ENCODE assay signal across 9 mouse cellular contexts in the genomic region with DNA sequence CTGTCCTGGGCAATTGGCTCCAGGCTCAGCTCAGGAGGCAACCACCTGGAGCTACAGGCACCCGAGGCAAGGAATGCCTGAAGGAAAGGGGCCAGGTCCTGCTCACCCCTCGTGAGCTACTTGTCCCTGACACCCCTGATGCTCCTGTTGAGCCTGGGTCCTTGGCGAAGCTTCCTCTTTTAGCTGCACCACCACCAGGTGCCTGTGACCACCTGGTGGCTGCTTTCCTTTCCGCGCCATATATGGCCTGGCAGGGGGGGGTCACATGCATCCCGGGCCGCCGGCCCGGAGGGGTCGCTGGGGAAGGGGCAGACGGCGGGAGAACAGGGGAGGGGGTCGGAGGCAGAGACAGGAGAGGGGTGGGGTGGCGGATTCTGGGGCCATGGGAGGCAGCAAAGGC. TPM values are rescaled to one million over a fixed set of nuclear protein-coding genes. Genes with fewer than 3 reads are reported as not detected.
DNase-seq lines count a peak whose midpoint lies in the region; ATAC-seq and TF ChIP-seq lines count a peak whose summit lies in the region.
"Not testable (repeated sequence)": the region's sequence is repeated elsewhere in the genome, so short reads cannot be mapped to it uniquely, and the experiment has no call there.
"Had no signal": no experiment of that assay in that cellular context is flagged by ENCODE, and none has a peak within 500 bp of the region (broad histone marks: within the 10 kb centered on the region; RNA-seq: fewer than 3 reads in every experiment).

No protein-coding gene starts in this region.

- H3K4me3 ChIP-seq in forebrain, embryonic 13.5 days, result peak overlapping the region; percentile 41
- peak overlapping the region; percentile 32 for H3K4me3 ChIP-seq in heart, embryonic 15.5 days
- H3K4me3 ChIP-seq in intestine, embryonic 16.5 days (ENCODE audit: low read length), result peak overlapping the region; percentile 19
- peak overlapping the region; percentile 22; the same call in 1 of the 2 replicates for H3K4me3 ChIP-seq in limb, embryonic 11.5 days (ENCODE audit: low read depth, low read length)
- H3K4me3 ChIP-seq in midbrain, embryonic 11.5 days (ENCODE audit: low read depth, low read length), result peak overlapping the region; percentile 29
- H3K4me3 ChIP-seq in olfactory bulb, adult 2 months (ENCODE audit: insufficient read depth, low read depth, low read length), result peak overlapping the region; percentile 24

- ATAC-seq in forebrain, embryonic 13.5 days; heart, embryonic 15.5 days (replicated peaks; ENCODE audit: insufficient number of reproducible peaks, insufficient read depth, low FRiP score, low read depth); intestine, embryonic 16.5 days; limb, embryonic 11.5 days (ENCODE audit: insufficient number of reproducible peaks, low FRiP score, low TSS enrichment, low read depth); midbrain, embryonic 11.5 days (ENCODE audit: low FRiP score): not testable (repeated sequence)

- H3K27me3 ChIP-seq in forebrain, embryonic 13.5 days; heart, embryonic 15.5 days; intestine, embryonic 16.5 days (replicated peaks; ENCODE audit: control insufficient read depth, insufficient read depth, low read length); limb, embryonic 11.5 days (ENCODE audit: control insufficient read depth, insufficient read depth, low read length); midbrain, embryonic 11.5 days (ENCODE audit: control insufficient read depth, insufficient read depth, low read length): not testable (repeated sequence)

- H3K36me3 ChIP-seq in forebrain, embryonic 13.5 days (ENCODE audit: poor library complexity, severe bottlenecking); heart, embryonic 15.5 days; intestine, embryonic 16.5 days (ENCODE audit: control insufficient read depth, insufficient read depth, low read length); limb, embryonic 11.5 days (ENCODE audit: control insufficient read depth, insufficient read depth, low read length); midbrain, embryonic 11.5 days (ENCODE audit: control insufficient read depth, insufficient read depth, low read length): not testable (repeated sequence)

- not testable (repeated sequence) for H3K9me3 ChIP-seq in forebrain, embryonic 13.5 days (replicated peaks); heart, embryonic 15.5 days (replicated peaks); intestine, embryonic 16.5 days (ENCODE audit: control insufficient read depth, low read length); limb, embryonic 11.5 days (ENCODE audit: control insufficient read depth, low read length); midbrain, embryonic 11.5 days (ENCODE audit: control insufficient read depth, low read length)

- 7% methylated on average over 7 of the region's 14 CpGs for WGBS in forebrain, embryonic 13.5 days
- 9% methylated on average over 13 of the region's 14 CpGs for WGBS in heart, embryonic 15.5 days
- WGBS in intestine, embryonic 16.5 days, result 11% methylated on average over 12 of the region's 14 CpGs
- WGBS in limb, embryonic 11.5 days, result 14% methylated on average over 13 of the region's 14 CpGs
- WGBS in midbrain, embryonic 11.5 days, result 7% methylated on average over 6 of the region's 14 CpGs
- 3% methylated on average over 14 of the region's 14 CpGs for WGBS in olfactory bulb, adult 2 months

- H3K9ac ChIP-seq in forebrain, embryonic 13.5 days, result peak overlapping the region; percentile 57
- not testable (repeated sequence) for H3K9ac ChIP-seq in heart, embryonic 15.5 days; intestine, embryonic 16.5 days (ENCODE audit: low read depth, low read length); limb, embryonic 11.5 days (ENCODE audit: low read length)
- H3K9ac ChIP-seq in midbrain, embryonic 11.5 days (ENCODE audit: low read length), result peak overlapping the region; percentile 36; the same call in 1 of the 2 replicates

- peak overlapping the region; percentile 66 for H3K4me2 ChIP-seq in forebrain, embryonic 13.5 days
- peak overlapping the region; percentile 59 for H3K4me2 ChIP-seq in heart, embryonic 15.5 days
- H3K4me2 ChIP-seq in intestine, embryonic 16.5 days (ENCODE audit: low read depth, low read length), result peak overlapping the region; percentile 48
- peak overlapping the region; percentile 38 for H3K4me2 ChIP-seq in limb, embryonic 11.5 days (ENCODE audit: low read depth, severe bottlenecking)
- peak overlapping the region; percentile 44 for H3K4me2 ChIP-seq in midbrain, embryonic 11.5 days

- not testable (repeated sequence) for H3K27ac ChIP-seq in forebrain, embryonic 13.5 days; heart, embryonic 15.5 days; intestine, embryonic 16.5 days (ENCODE audit: low read length); limb, embryonic 11.5 days (replicated peaks; ENCODE audit: low read depth, low read length); midbrain, embryonic 11.5 days (ENCODE audit: low read depth, low read length); olfactory bulb, adult 2 months (ENCODE audit: insufficient read depth, low read depth, low read length)

- peak; percentile 3 for DNase-seq in embryo, embryonic 10 days (ENCODE audit: low spot score)
- peak; percentile 19 for DNase-seq in limb, embryonic 11.5 days (ENCODE audit: low spot score)
- peak; percentile 72 for DNase-seq in midbrain, embryonic 11.5 days (ENCODE audit: low spot score, missing footprints)

- TF ChIP-seq CTCF in olfactory bulb, adult 2 months (IDR thresholded peaks at IDR 0.05; ENCODE audit: insufficient read depth, low read depth, low read length), result not testable (repeated sequence)

- not testable (repeated sequence) for TF ChIP-seq POLR2A in olfactory bulb, adult 2 months (IDR thresholded peaks at IDR 0.05; ENCODE audit: insufficient read depth, low read depth, low read length)

- not testable (repeated sequence) for H3K4me1 ChIP-seq in forebrain, embryonic 13.5 days; heart, embryonic 15.5 days (replicated peaks); intestine, embryonic 16.5 days (ENCODE audit: control insufficient read depth, insufficient read depth, low read length); limb, embryonic 11.5 days (ENCODE audit: control insufficient read depth, insufficient read depth, low read length); midbrain, embryonic 11.5 days (ENCODE audit: control insufficient read depth, insufficient read depth, low read length); olfactory bulb, adult 2 months (ENCODE audit: control insufficient read depth, insufficient read depth, low read length)

RNA-seq across cellular contexts. Expression of gene Gm2974, which starts 0.3 kb away (rescaled TPM):
- 2.4 and 3.9 TPM in 2 replicates for polyA plus RNA-seq in forebrain, embryonic 13.5 days (2015; fragmentation: Nextera tagmentation; extraction: Ambion mirVana)
- polyA plus RNA-seq in heart, embryonic 15.5 days (2015; fragmentation: Nextera tagmentation; extraction: Ambion mirVana), result 0.18 and 0.23 TPM in 2 replicates
- polyA plus RNA-seq in intestine, embryonic 16.5 days (2015; fragmentation: Nextera tagmentation; extraction: Ambion mirVana), result 0.06 and 0.13 TPM in 2 replicates
- polyA plus RNA-seq in limb, embryonic 11.5 days (2014; fragmentation: Nextera tagmentation; extraction: Ambion mirVana), result 0.13 and 0.34 TPM in 2 replicates
- polyA plus RNA-seq in midbrain, embryonic 11.5 days (2014; fragmentation: Nextera tagmentation; extraction: Ambion mirVana), result 1.1 and 1.4 TPM in 2 replicates
- not detected in 2 replicates for polyA plus RNA-seq in olfactory bulb, adult 2 months (2012; ENCODE audit: insufficient read depth, insufficient read length, low replicate concordance, missing spikeins)
- polyA plus RNA-seq: liver, embryonic 16.5 days had no signal

RNA-seq across cellular contexts. Expression of gene Gm3127, which starts 17.2 kb away (rescaled TPM):
- polyA plus RNA-seq in forebrain, embryonic 13.5 days (2015; fragmentation: Nextera tagmentation; extraction: Ambion mirVana), result not detected in 2 replicates
- not detected in 2 replicates for polyA plus RNA-seq in heart, embryonic 15.5 days (2015; fragmentation: Nextera tagmentation; extraction: Ambion mirVana)
- not detected in 2 replicates for polyA plus RNA-seq in intestine, embryonic 16.5 days (2015; fragmentation: Nextera tagmentation; extraction: Ambion mirVana)
- not detected in 2 replicates for polyA plus RNA-seq in limb, embryonic 11.5 days (2014; fragmentation: Nextera tagmentation; extraction: Ambion mirVana)
- polyA plus RNA-seq in midbrain, embryonic 11.5 days (2014; fragmentation: Nextera tagmentation; extraction: Ambion mirVana), result not detected in 2 replicates
- polyA plus RNA-seq in olfactory bulb, adult 2 months (2012; ENCODE audit: insufficient read depth, insufficient read length, low replicate concordance, missing spikeins), result not detected in 2 replicates
- polyA plus RNA-seq: CD4-positive, CD25-positive, alpha-beta regulatory T cell, adult 4 months; liver, embryonic 16.5 days had no signal

Comparison
In these comparisons a context has a peak if more than half of its experiments do, and no peak if none do; other contexts are left out.
1. DNase-seq: peak in every context shown above with its lines; median percentile 72 in midbrain, embryonic 11.5 days; 19 in limb, embryonic 11.5 days; 3 in embryo, embryonic 10 days.